Mouse (Mus musculus) lung, postnatal 14 days (tissue): ENCODE measurements around the gene Ubald2.

ENCODE experiments used
- DNase-seq: peaks from one replicate; pipeline ENCODE4 v3.0.0; 2021

The Ubald2 gene

GRCm38 (mm10) chr11:116434287-116434966, 533 bp downstream of the Ubald2 start:
- DNase-seq = peak; percentile 80

- DNase-seq = no peak
These were observed 1.3 kb downstream of the Ubald2 start for GRCm38 (mm10) chr11:116434967-116435752.

- no peak for DNase-seq
These were observed 2.3 kb downstream of the Ubald2 start for GRCm38 (mm10) chr11:116435992-116436724.

- peak; percentile 49 for DNase-seq
These were observed 2.9 kb downstream of the Ubald2 start for GRCm38 (mm10) chr11:116436725-116437331.

GRCm38 (mm10) chr11:116437541-116437940, 3.6 kb downstream of the Ubald2 start:
- no peak for DNase-seq

- no peak for DNase-seq
These were observed 5.7 kb downstream of the Ubald2 start for GRCm38 (mm10) chr11:116439269-116440240.

GRCm38 (mm10) chr11:116440408-116441068, 6.6 kb downstream of the Ubald2 start:
- no peak for DNase-seq

- no peak for DNase-seq
These were observed 8.4 kb downstream of the Ubald2 start for GRCm38 (mm10) chr11:116442129-116442866.

GRCm38 (mm10) chr11:116442867-116443177, 8.9 kb downstream of the Ubald2 start:
- DNase-seq = no peak

- DNase-seq = no peak
These were observed 9.4 kb downstream of the Ubald2 start for GRCm38 (mm10) chr11:116443311-116443710.

- DNase-seq = no peak
These were observed 10.0 kb downstream of the Ubald2 start for GRCm38 (mm10) chr11:116443935-116444334.

- peak; percentile 97 for DNase-seq
These were observed 11.9 kb downstream of the Ubald2 start for GRCm38 (mm10) chr11:116445596-116446307.

- no peak for DNase-seq
These were observed 12.5 kb downstream of the Ubald2 start for GRCm38 (mm10) chr11:116446308-116446887.

GRCm38 (mm10) chr11:116447822-116448221, 13.9 kb downstream of the Ubald2 start:
- no peak for DNase-seq

GRCm38 (mm10) chr11:116449341-116449740, 15.4 kb downstream of the Ubald2 start:
- no peak for DNase-seq

GRCm38 (mm10) chr11:116453889-116454288, 20.0 kb downstream of the Ubald2 start:
- no peak for DNase-seq

GRCm38 (mm10) chr11:116456234-116456633, 22.3 kb downstream of the Ubald2 start:
- DNase-seq = no peak

- no peak for DNase-seq
These were observed 25.9 kb downstream of the Ubald2 start for GRCm38 (mm10) chr11:116459786-116460185.

GRCm38 (mm10) chr11:116463338-116463737, 29.4 kb downstream of the Ubald2 start:
- no peak for DNase-seq

GRCm38 (mm10) chr11:116463833-116464232, 29.9 kb downstream of the Ubald2 start:
- peak; percentile 91 for DNase-seq
